Mouse (Mus musculus): ENCODE results near the gene Krt18. TPM values are rescaled to one million over a fixed set of nuclear protein-coding genes. Genes with fewer than 3 reads are reported as not detected.

The Krt18 gene
- polyA plus RNA-seq, 2 experiments: 7.6 to 22.3 TPM

DNA sequence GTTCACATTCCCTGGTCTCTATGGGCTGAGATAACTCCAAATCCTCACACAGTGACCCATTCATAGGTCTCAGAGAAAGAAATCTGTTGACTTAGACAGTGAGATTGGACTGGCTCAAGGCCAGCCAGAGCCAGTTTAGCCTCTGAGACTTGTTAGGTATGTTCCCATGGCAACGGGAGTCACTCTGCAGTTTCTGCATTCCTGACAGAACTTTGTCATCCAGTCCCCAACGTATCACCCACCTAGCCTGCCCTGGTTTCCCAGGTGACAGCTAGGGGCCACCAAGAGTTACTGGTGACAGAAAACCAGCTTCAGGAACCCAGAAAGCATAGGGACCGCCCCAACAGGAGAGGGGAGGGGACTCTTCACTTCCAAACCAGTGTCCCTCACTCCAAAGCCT, 14.3 kb upstream of the Krt18 start:
- ATAC-seq (ENCODE audit: low FRiP score, low read depth) (no peak; the same call in 1 of the 2 replicates), DNase-seq (ENCODE audit: low spot score) (no peak)
- Histone ChIP-seq H3K4me1 (ENCODE audit: control insufficient read depth, insufficient read depth, low read length) (peaks cover 18% of the 10 kb centered on the region; the same call in 1 of the 2 replicates), H3K27ac (replicated peaks; ENCODE audit: low read depth, low read length) (no peak overlapping the region), H3K9ac (ENCODE audit: low read depth, low read length, severe bottlenecking) (no peak overlapping the region), H3K27me3 (ENCODE audit: control insufficient read depth, insufficient read depth, low read length) (no peaks in the 10 kb centered on the region), H3K9me3 (ENCODE audit: control insufficient read depth, low read length) (no peaks in the 10 kb centered on the region), H3K4me2 (replicated peaks; ENCODE audit: low read depth, low read length, severe bottlenecking) (no peak overlapping the region), H3K4me3 (replicated peaks; ENCODE audit: low read length) (no peak overlapping the region), H3K36me3 (ENCODE audit: control insufficient read depth, insufficient read depth, low read length) (no peaks in the 10 kb centered on the region)
- TF ChIP-seq POLR2A (IDR thresholded peaks at IDR 0.05; ENCODE audit: borderline replicate concordance, extremely low read depth, insufficient read depth, insufficient read length): no peak
- 42% methylated on average over 3 of the region's 3 CpGs for WGBS

DNA sequence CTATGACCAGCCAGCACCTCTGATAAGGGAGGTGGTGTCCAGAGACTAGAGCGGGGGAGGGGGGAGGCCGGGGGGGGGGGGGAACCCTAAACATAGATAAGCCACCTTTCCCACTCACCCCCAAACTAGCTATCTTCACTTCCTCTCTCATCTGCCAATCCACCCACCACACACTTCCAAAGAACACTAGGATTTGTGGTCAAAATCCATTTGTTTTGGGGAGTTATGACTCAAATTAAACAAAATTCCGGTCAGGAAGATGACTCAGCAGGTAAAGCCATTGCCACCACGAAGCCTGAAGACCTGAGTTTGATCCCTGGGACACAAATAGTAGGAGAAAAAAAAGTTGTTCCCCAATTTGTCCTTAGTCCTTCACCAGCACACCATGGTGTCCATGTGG, 13.1 kb upstream of the Krt18 start:
- TF ChIP-seq POLR2A (IDR thresholded peaks at IDR 0.05; ENCODE audit: borderline replicate concordance, extremely low read depth, insufficient read depth, insufficient read length): no peak
- peaks cover 18% of the 10 kb centered on the region; the same call in 1 of the 2 replicates for H3K4me1 ChIP-seq (ENCODE audit: control insufficient read depth, insufficient read depth, low read length)

DNA sequence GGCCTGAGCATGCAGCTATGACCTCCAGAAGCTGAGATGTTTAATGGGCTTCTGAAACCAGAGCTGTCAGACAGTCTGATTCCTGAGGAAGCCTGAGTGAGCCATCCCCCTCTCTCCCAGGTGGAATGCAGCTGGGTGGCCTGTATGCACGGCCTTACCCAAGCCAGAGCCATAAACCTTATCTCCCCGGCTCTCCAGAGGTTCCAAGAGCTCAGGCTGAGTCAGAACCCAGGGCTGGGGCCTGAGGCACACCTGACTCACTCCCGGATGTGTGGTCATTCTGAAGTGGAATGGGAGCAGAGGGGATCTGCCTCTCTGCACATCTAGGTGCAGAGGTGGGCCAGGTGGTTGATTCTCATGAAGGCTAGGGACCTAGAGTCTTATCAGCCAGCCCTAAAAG, 11.9 kb upstream of the Krt18 start:
- Histone ChIP-seq H3K27me3 (ENCODE audit: control insufficient read depth, insufficient read depth, low read length) (no peaks in the 10 kb centered on the region), H3K9ac (ENCODE audit: low read depth, low read length, severe bottlenecking) (no peak overlapping the region), H3K4me1 (ENCODE audit: control insufficient read depth, insufficient read depth, low read length) (peaks cover 11% of the 10 kb centered on the region; the same call in 1 of the 2 replicates), H3K36me3 (ENCODE audit: control insufficient read depth, insufficient read depth, low read length) (no peaks in the 10 kb centered on the region), H3K27ac (replicated peaks; ENCODE audit: low read depth, low read length) (no peak overlapping the region), H3K4me2 (replicated peaks; ENCODE audit: low read depth, low read length, severe bottlenecking) (no peak overlapping the region), H3K9me3 (ENCODE audit: control insufficient read depth, low read length) (no peaks in the 10 kb centered on the region), H3K4me3 (replicated peaks; ENCODE audit: low read length) (no peak overlapping the region)
- ATAC-seq (ENCODE audit: low FRiP score, low read depth) (no peak), DNase-seq (ENCODE audit: low spot score) (no peak)
- TF ChIP-seq POLR2A (IDR thresholded peaks at IDR 0.05; ENCODE audit: borderline replicate concordance, extremely low read depth, insufficient read depth, insufficient read length): no peak
- 5% methylated on average over 3 of the region's 3 CpGs for WGBS

More for the DNA sequence above, 13.1 kb upstream of the Krt18 start:
- Histone ChIP-seq H3K9ac (ENCODE audit: low read depth, low read length, severe bottlenecking) (no peak overlapping the region), H3K27ac (replicated peaks; ENCODE audit: low read depth, low read length) (no peak overlapping the region), H3K36me3 (ENCODE audit: control insufficient read depth, insufficient read depth, low read length) (no peaks in the 10 kb centered on the region), H3K27me3 (ENCODE audit: control insufficient read depth, insufficient read depth, low read length) (no peaks in the 10 kb centered on the region), H3K4me3 (replicated peaks; ENCODE audit: low read length) (no peak overlapping the region), H3K9me3 (ENCODE audit: control insufficient read depth, low read length) (no peaks in the 10 kb centered on the region), H3K4me2 (replicated peaks; ENCODE audit: low read depth, low read length, severe bottlenecking) (no peak overlapping the region)
- ATAC-seq (ENCODE audit: low FRiP score, low read depth): no peak
- no peak for DNase-seq (ENCODE audit: low spot score)
- WGBS: 74% methylated on average over 2 of the region's 4 CpGs

DNA sequence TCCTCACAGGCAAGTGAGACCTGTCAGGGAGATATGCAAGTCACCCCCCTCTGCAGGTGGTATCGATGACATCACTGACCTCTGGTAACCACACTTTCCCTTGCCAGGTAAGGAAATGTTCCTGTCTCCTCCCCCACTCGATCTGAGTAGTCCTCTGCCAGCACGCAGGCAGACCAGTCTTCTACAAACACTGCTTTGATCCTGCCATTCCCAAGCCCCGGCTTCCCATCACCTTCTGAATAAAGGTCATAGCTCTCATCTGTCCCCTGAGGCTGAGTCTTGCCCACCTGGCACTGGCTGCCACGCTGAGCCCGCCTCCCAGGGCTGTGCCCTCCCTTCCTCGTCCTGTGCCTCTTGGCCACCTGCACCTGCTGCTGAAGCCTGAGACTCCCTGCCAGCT, 11.2 kb upstream of the Krt18 start:
- no peak overlapping the region for H3K9ac ChIP-seq (ENCODE audit: low read depth, low read length, severe bottlenecking)
- DNase-seq (ENCODE audit: low spot score) (no peak), ATAC-seq (ENCODE audit: low FRiP score, low read depth) (no peak)
- peaks cover 11% of the 10 kb centered on the region; the same call in 1 of the 2 replicates for H3K4me1 ChIP-seq (ENCODE audit: control insufficient read depth, insufficient read depth, low read length)
- H3K9me3 ChIP-seq (ENCODE audit: control insufficient read depth, low read length): no peaks in the 10 kb centered on the region
- WGBS: 17% methylated on average over 7 of the region's 7 CpGs
- H3K27ac ChIP-seq (replicated peaks; ENCODE audit: low read depth, low read length): no peak overlapping the region
- H3K4me3 ChIP-seq (replicated peaks; ENCODE audit: low read length): no peak overlapping the region
- no peak overlapping the region for H3K4me2 ChIP-seq (replicated peaks; ENCODE audit: low read depth, low read length, severe bottlenecking)
- H3K27me3 ChIP-seq (ENCODE audit: control insufficient read depth, insufficient read depth, low read length): no peaks in the 10 kb centered on the region
- TF ChIP-seq POLR2A (IDR thresholded peaks at IDR 0.05; ENCODE audit: borderline replicate concordance, extremely low read depth, insufficient read depth, insufficient read length): no peak
- H3K36me3 ChIP-seq (ENCODE audit: control insufficient read depth, insufficient read depth, low read length): no peaks in the 10 kb centered on the region

DNA sequence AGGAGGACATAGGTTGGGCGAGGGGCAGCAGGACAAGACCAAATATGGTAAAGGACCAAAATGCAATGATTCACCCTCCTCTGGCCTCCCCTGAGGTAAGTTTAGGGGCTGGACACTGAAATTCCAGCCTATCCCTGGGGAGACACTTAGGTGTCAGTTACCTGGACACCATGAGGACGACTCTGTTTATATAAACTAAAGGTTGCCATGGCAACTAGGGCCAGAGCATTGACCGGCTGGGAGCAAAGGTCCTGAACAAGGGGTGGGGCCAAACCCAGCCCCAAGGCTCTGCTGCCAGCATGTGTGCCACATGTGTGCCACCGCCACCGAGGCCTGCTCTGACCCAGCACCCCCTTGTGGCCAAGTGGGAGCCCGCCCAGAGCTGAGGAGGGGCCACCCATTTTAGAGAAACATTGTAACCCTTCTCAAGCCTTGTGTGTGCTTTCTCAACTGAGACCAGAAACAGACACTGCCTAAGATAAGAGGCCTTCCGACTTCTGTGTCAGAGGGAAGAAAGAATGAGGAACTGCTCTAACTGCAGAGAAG, 10.0 kb upstream of the Krt18 start:
- H3K27ac ChIP-seq (replicated peaks; ENCODE audit: low read depth, low read length): no peak overlapping the region
- no peak overlapping the region for H3K9ac ChIP-seq (ENCODE audit: low read depth, low read length, severe bottlenecking)
- no peaks in the 10 kb centered on the region for H3K36me3 ChIP-seq (ENCODE audit: control insufficient read depth, insufficient read depth, low read length)
- no peaks in the 10 kb centered on the region for H3K9me3 ChIP-seq (ENCODE audit: control insufficient read depth, low read length)
- H3K4me2 ChIP-seq (replicated peaks; ENCODE audit: low read depth, low read length, severe bottlenecking): no peak overlapping the region
- no peak for TF ChIP-seq POLR2A (IDR thresholded peaks at IDR 0.05; ENCODE audit: borderline replicate concordance, extremely low read depth, insufficient read depth, insufficient read length)
- no peak overlapping the region for H3K4me3 ChIP-seq (replicated peaks; ENCODE audit: low read length)
- no peaks in the 10 kb centered on the region for H3K27me3 ChIP-seq (ENCODE audit: control insufficient read depth, insufficient read depth, low read length)
- peaks cover 11% of the 10 kb centered on the region; the same call in 1 of the 2 replicates for H3K4me1 ChIP-seq (ENCODE audit: control insufficient read depth, insufficient read depth, low read length)
- WGBS: 26% methylated on average over 7 of the region's 7 CpGs
- DNase-seq (ENCODE audit: low spot score) (no peak), ATAC-seq (ENCODE audit: low FRiP score, low read depth) (no peak; the same call in 1 of the 2 replicates)

Data from limb, embryonic 14.5 days (tissue).